Mouse (Mus musculus): ENCODE results near the gene A730061H03Rik.

DNA sequence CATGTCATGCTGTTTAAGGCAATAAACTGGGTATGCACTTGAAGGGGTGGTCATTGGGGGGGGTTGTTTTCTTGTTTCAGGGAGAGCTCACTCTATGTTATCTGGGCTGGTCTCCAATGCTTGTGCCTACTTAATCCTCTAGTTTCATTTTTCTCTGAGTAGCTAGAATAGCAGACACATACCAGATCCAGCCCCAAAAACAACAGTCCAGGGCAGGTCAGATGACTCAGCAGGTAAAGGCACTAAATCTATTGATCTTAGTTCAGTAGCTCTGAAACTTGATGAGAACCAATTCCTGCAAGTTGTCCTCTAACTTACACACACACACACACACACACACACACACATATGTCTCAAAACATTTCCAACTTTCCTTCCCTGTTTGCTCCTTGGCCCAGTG lies 11.6 kb upstream of the A730061H03Rik start:
- no peak for TF ChIP-seq CTCF (IDR thresholded peaks at IDR 0.05; ENCODE audit: low read depth, low read length)
- TF ChIP-seq TAL1 (conservative IDR thresholded peaks at IDR 0.05; ENCODE audit: low read depth, low read length), result no peak
- TF ChIP-seq GATA1 (IDR thresholded peaks at IDR 0.05; ENCODE audit: borderline replicate concordance, low read length), result no peak
- TF ChIP-seq GATA2 (IDR thresholded peaks at IDR 0.05; ENCODE audit: borderline replicate concordance, low read depth, low read length), result no peak
- TF ChIP-seq POLR2AphosphoS5 (IDR thresholded peaks at IDR 0.05; ENCODE audit: insufficient replicate concordance, low read depth, low read length), result no peak

Data from G1E (cell line).